In genomic region chr19:59926125-59926524, GRCm38 (mm10) we compare ENCODE assay signal across 23 mouse cellular contexts. TPM values are rescaled to one million over a fixed set of nuclear protein-coding genes. Genes with fewer than 3 reads are reported as not detected.
DNase-seq lines count a peak whose midpoint lies in the region; ATAC-seq lines count a peak whose summit lies in the region.
"Had no signal": no experiment of that assay in that cellular context is flagged by ENCODE, and none has a peak within 500 bp of the region (broad histone marks: within the 10 kb centered on the region; RNA-seq: fewer than 3 reads in every experiment).

No protein-coding gene starts in this region.

- peak; percentile 51 for DNase-seq in CD4-positive helper T cell, adult 2 months (ENCODE audit: low read depth, low spot score)
- peak; percentile 42 for DNase-seq in CD4-positive, CD25-positive, alpha-beta regulatory T cell, adult 2 months (ENCODE audit: low read depth, low spot score)
- DNase-seq in T-cell, adult 2 months (ENCODE audit: low spot score), result peak; percentile 19
- DNase-seq in right cerebral cortex, adult 2 months (ENCODE audit: low spot score in 2 of 2), result no peak
- no peak for DNase-seq in cerebellum, adult 9-11 months
- DNase-seq in heart, embryonic 10.5 days (ENCODE audit: low spot score), result no peak
- DNase-seq: adrenal gland, adult 2 months; adrenal gland, postnatal 14 days; cerebellum, adult 11 months; cerebellum, adult 2 months; cerebellum, postnatal 10 days; gastrocnemius, postnatal 14 days; heart, postnatal 14 days; heart, postnatal 4 days; kidney, adult 11 months had no signal

- H3K36me3 ChIP-seq in heart, embryonic 10.5 days, result no peaks in the 10 kb centered on the region
- H3K36me3 ChIP-seq: forebrain, embryonic 10.5 days; heart, embryonic 13.5 days; intestine, embryonic 15.5 days had no signal

- H3K4me3 ChIP-seq in heart, embryonic 10.5 days, result no peak overlapping the region
- H3K4me3 ChIP-seq: forebrain, embryonic 10.5 days; forebrain, embryonic 13.5 days; heart, embryonic 13.5 days; intestine, embryonic 15.5 days had no signal

- ATAC-seq in inflammation-experienced regulatory T-cells, adult 6 months, result peak; percentile 46
- ATAC-seq: forebrain, embryonic 13.5 days; forebrain, embryonic 16.5 days; hindbrain, postnatal 0 days; intestine, embryonic 15.5 days had no signal

- H3K27ac ChIP-seq in heart, embryonic 10.5 days, result no peak overlapping the region
- H3K27ac ChIP-seq: forebrain, embryonic 10.5 days; forebrain, embryonic 13.5 days; heart, embryonic 13.5 days; hindbrain, embryonic 14.5 days; hindbrain, postnatal 0 days; intestine, embryonic 15.5 days had no signal

- no peaks in the 10 kb centered on the region for H3K9me3 ChIP-seq in heart, embryonic 10.5 days
- H3K9me3 ChIP-seq: forebrain, embryonic 10.5 days; forebrain, embryonic 13.5 days; heart, embryonic 13.5 days; intestine, embryonic 15.5 days had no signal

- H3K27me3 ChIP-seq in heart, embryonic 10.5 days (ENCODE audit: insufficient read depth, poor library complexity, severe bottlenecking), result no peaks in the 10 kb centered on the region
- H3K27me3 ChIP-seq: forebrain, embryonic 13.5 days; heart, embryonic 13.5 days; intestine, embryonic 15.5 days had no signal

- H3K4me1 ChIP-seq in heart, embryonic 10.5 days, result no peaks in the 10 kb centered on the region
- H3K4me1 ChIP-seq: intestine, embryonic 15.5 days had no signal

- WGBS in heart, embryonic 10.5 days, result 79% methylated on average over 1 of the region's 1 CpGs

RNA-seq across cellular contexts. Expression of gene Rab11fip2, which starts 17.3 kb away (rescaled TPM):
- 1 to 10 TPM; 3.0 to 6.1 (median 4.5) TPM for polyA plus RNA-seq in inflammation-experienced regulatory T-cells, adult 6 months (2017; shearing (Covaris generic))
- polyA plus RNA-seq in heart, embryonic 10.5 days (2016; fragmentation: Nextera tagmentation; extraction: Ambion mirVana), result 2.1 and 2.4 TPM in 2 replicates

Comparison
In these comparisons a context has a peak if more than half of its experiments do, and no peak if none do; other contexts are left out.
1. DNase-seq: peak in CD4-positive helper T cell, adult 2 months (single experiment), CD4-positive, CD25-positive, alpha-beta regulatory T cell, adult 2 months (single experiment) and T-cell, adult 2 months (single experiment); none in right cerebral cortex, adult 2 months (0 of 2), cerebellum, adult 9-11 months (single experiment) and heart, embryonic 10.5 days (single experiment).